Mouse (Mus musculus) intestine, postnatal 0 days (tissue): Measurements from ENCODE around the gene Rgs3. TPM values are rescaled to one million over a fixed set of nuclear protein-coding genes. Genes with fewer than 3 reads are reported as not detected.

Experiments used
- ATAC-seq: fragments of 200-750 bp; cut with Nextera tagmentation; 2 replicates; pipeline ENCODE4 v1.8.0; 2017; ENCODE audit warnings: mild to moderate bottlenecking, moderate TSS enrichment, moderate library complexity
- H3K27ac ChIP-seq: fragments of 300-500 bp; sonication (generic); 2 replicates; pipeline ENCODE4 v1.5.1; 2014; ENCODE audit warnings: mild to moderate bottlenecking, low read depth, low read length, moderate library complexity
- H3K27me3 ChIP-seq: fragments of 300-500 bp; sonication (generic); replicated peaks from 2 replicates; pipeline ENCODE4 v1.6.1; 2014; ENCODE audit warnings: low read length, mixed read lengths; ENCODE audit not compliant: control insufficient read depth, insufficient read depth
- H3K36me3 ChIP-seq: fragments of 300-500 bp; sonication (generic); 2 replicates; pipeline ENCODE4 v1.6.1; 2014; ENCODE audit warnings: mild to moderate bottlenecking, moderate library complexity; ENCODE audit not compliant: control insufficient read depth, insufficient read depth
- H3K4me1 ChIP-seq: fragments of 300-500 bp; sonication (generic); replicated peaks from 2 replicates; pipeline ENCODE4 v1.6.1; 2014; ENCODE audit warnings: antibody characterized with exemption, low read length, mixed read lengths; ENCODE audit not compliant: control insufficient read depth, insufficient read depth
- H3K4me2 ChIP-seq: fragments of 300-500 bp; sonication (generic); replicated peaks from 2 replicates; pipeline ENCODE4 v1.6.1; 2014; ENCODE audit warnings: low read depth, mild to moderate bottlenecking, moderate library complexity
- H3K4me3 ChIP-seq: fragments of 300-500 bp; sonication (generic); 2 replicates; pipeline ENCODE4 v1.5.1; 2014; ENCODE audit warnings: low read depth, low read length
- H3K9ac ChIP-seq: fragments of 300-500 bp; sonication (generic); 2 replicates; pipeline ENCODE4 v1.6.1; 2014; ENCODE audit warnings: mild to moderate bottlenecking, low read depth, low read length
- H3K9me3 ChIP-seq: fragments of 300-500 bp; sonication (generic); 2 replicates; pipeline ENCODE4 v1.6.1; 2016; ENCODE audit warnings: mixed run types; ENCODE audit not compliant: control insufficient read depth
- CTCF ChIP-seq: sonication (generic); IDR thresholded peaks from 2 replicates; pipeline ENCODE4 v1.5.1; 2016; ENCODE audit warnings: low read depth, mild to moderate bottlenecking, control low read depth, antibody characterized with exemption, moderate library complexity
- WGBS: fragments of 180-500 bp; shearing (Covaris S2); extraction: QIAGEN DNeasy Blood & Tissue Kit; methylation state at CpG from one replicate; pipeline ENCODE4 v1.1.7; 2014; 5-methylcytosine and 5-hydroxymethylcytosine counted together
- polyA plus RNA-seq: library from polyadenylated mRNA; unstranded; fragments of >200 nt; fragmentation: Nextera tagmentation; extraction: Ambion mirVana; gene quantifications from 2 replicates; pipeline ENCODE4 v1.2.1, GENCODE M21; 2015

The Rgs3 gene
- polyA plus RNA-seq, 1 experiment from 2014 or later = 30.1 TPM

DNA sequence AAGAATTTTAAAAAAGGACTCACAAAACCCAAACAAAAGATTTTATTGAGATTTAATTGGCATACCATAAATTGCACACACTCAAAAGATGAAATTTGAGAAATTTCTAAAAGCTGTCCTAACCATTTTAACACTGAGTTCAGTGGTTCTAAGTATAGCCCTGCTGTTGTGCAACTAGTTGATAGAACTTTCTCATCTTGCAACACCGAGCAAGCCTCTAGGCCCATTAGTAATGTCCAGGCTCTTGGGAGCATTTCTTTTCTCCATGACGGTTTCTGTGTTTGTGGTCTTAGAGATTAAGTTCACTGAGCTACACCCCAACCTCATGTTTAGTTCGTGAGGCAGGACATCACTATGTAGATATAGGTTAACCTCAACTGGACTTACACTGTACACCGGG is 169.5 kb downstream of the Rgs3 start:
- Histone ChIP-seq H3K9ac (no peak overlapping the region), H3K36me3 (no peaks in the 10 kb centered on the region), H3K27me3 (no peaks in the 10 kb centered on the region), H3K4me2 (no peak overlapping the region), H3K4me3 (no peak overlapping the region), H3K9me3 (no peaks in the 10 kb centered on the region), H3K27ac (no peak overlapping the region), H3K4me1 (no peaks in the 10 kb centered on the region)
- ATAC-seq = no peak
- 77% methylated on average over 4 of the region's 4 CpGs for WGBS
- TF ChIP-seq CTCF = no peak

DNA sequence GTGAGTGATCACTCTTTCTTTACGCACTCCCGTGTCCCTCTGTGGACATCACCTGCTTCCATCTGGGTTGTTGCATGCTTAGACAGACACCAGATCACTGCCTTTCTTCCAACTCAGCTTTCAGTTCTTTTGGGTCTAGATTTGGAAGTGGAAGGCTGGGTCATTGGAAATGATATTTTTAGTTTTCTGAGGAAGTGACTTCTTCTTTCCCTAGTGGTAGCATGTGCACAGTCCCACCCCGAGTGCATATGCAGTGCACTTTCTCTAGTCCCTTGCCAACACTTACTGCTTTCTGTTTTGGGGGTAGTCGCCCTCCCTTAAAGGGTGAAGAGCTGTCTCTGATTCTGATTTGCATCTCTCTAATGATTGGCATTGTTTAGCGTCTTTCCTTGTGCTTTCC is 170.3 kb downstream of the Rgs3 start:
- Histone ChIP-seq H3K36me3 (no peaks in the 10 kb centered on the region), H3K4me2 (no peak overlapping the region), H3K27me3 (no peaks in the 10 kb centered on the region), H3K4me3 (no peak overlapping the region), H3K27ac (no peak overlapping the region), H3K9me3 (no peaks in the 10 kb centered on the region), H3K9ac (no peak overlapping the region), H3K4me1 (no peaks in the 10 kb centered on the region)
- 74% methylated on average over 5 of the region's 5 CpGs for WGBS
- TF ChIP-seq CTCF = no peak
- ATAC-seq = no peak

DNA sequence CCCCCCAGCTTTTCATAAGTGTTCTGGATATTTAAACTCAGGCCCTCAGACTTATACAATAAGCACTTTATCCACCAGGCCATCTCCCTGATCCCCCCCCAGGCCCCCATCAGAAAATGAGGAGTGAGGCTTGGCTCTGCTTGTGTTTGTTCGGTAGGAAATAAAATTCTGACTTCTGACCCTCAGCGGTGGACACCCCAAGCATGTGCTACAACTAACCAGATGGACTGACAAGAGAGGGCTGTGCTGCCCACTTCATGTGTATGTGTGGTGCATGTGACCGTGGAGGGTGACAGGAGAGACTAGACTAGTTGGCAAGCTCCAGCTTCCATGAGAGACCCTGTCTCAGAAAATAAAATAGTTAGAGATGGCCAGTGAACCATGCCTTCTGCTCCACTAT is 171.2 kb downstream of the Rgs3 start:
- H3K9ac ChIP-seq = no peak overlapping the region
- H3K9me3 ChIP-seq = no peaks in the 10 kb centered on the region
- no peak overlapping the region for H3K27ac ChIP-seq
- no peak for ATAC-seq
- H3K4me3 ChIP-seq = no peak overlapping the region
- no peaks in the 10 kb centered on the region for H3K36me3 ChIP-seq
- H3K27me3 ChIP-seq = no peaks in the 10 kb centered on the region
- no peaks in the 10 kb centered on the region for H3K4me1 ChIP-seq
- no peak for TF ChIP-seq CTCF
- H3K4me2 ChIP-seq = no peak overlapping the region
- WGBS = 82% methylated on average over 3 of the region's 3 CpGs

DNA sequence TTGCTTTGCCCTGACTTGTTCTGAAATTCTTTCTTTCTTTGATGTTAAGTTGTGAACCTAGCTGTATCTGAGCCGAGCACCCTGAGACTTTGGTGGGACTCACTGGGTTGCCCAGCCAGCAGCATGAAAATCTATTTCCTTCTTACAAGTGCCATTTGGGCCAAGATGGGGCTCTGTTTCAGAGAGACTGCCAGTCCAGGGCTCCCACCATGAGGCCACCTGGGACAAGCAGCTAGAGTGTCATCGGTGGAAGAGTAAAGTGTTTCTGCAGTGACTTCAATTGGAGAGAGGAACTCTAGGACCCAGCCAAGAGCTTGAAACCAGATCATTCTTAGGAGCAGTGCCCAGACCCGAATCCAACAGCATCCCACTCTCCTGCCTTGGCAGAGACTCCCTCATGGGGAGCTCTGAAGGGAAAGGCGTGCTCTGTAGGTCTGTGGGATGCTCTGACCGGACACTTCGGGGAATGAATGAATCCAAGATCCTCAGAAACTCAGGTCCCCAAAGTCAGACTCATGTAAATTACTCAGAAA is 171.9 kb downstream of the Rgs3 start:
- H3K36me3 ChIP-seq = no peaks in the 10 kb centered on the region
- TF ChIP-seq CTCF = no peak
- no peak overlapping the region for H3K9ac ChIP-seq
- no peaks in the 10 kb centered on the region for H3K27me3 ChIP-seq
- ATAC-seq = no peak
- H3K9me3 ChIP-seq = no peaks in the 10 kb centered on the region
- WGBS = 77% methylated on average over 6 of the region's 6 CpGs
- H3K4me2 ChIP-seq = no peak overlapping the region
- H3K4me1 ChIP-seq = no peaks in the 10 kb centered on the region
- no peak overlapping the region for H3K27ac ChIP-seq
- H3K4me3 ChIP-seq = no peak overlapping the region

DNA sequence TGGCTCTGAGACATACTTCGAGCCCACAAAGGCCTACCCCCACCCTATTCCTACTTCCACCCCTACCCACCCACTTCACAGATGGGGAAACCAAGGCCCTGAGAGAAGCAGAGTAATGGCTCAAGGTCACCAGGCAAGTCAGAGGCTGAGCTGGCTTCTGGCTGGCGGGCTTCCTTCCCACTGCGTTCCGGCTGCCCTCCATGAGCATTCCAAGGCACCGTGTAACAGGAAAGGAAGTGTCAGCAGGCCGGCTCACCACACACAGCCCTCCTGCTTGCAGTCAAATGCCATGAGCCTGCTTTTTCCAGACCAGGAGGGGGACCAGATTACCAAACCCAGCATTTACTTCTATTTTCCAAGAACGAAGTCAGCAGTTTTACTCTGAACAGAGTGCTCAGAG is 172.4 kb downstream of the Rgs3 start:
- Histone ChIP-seq H3K4me1 (no peaks in the 10 kb centered on the region), H3K4me3 (no peak overlapping the region), H3K9me3 (no peaks in the 10 kb centered on the region), H3K4me2 (no peak overlapping the region), H3K36me3 (no peaks in the 10 kb centered on the region), H3K27ac (peak overlapping the region; percentile 42), H3K27me3 (no peaks in the 10 kb centered on the region), H3K9ac (no peak overlapping the region)
- ATAC-seq = no peak
- 64% methylated on average over 7 of the region's 7 CpGs for WGBS
- TF ChIP-seq CTCF = no peak

DNA sequence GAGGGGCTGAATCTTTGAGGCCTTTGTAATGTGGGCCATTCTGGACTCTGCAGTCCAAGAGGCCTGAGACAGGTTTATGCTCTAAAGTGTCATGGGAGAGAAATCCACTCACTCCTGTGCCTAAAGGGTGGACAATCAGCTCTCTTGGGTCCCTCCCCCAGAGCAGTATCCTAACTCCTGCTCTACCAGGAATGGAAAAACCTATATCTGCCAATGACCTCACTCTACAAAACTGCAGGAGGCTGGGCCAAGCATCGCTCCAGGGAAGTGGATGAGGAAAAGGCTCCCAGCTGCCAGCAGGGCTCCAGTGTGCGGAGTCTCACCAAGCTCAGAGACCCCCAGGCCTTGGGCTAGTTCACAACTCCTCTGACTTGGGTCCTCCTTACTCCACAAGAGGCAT is 173.2 kb downstream of the Rgs3 start:
- ATAC-seq = peak; percentile 52; the same call in 1 of the 2 replicates
- H3K4me1 ChIP-seq = no peaks in the 10 kb centered on the region
- no peaks in the 10 kb centered on the region for H3K27me3 ChIP-seq
- no peak overlapping the region for H3K9ac ChIP-seq
- H3K36me3 ChIP-seq = no peaks in the 10 kb centered on the region
- WGBS = 47% methylated on average over 2 of the region's 2 CpGs
- 0 out of 2 replicates have a peak overlapping the region, but pooled peaks have one; percentile 15 for H3K27ac ChIP-seq
- H3K9me3 ChIP-seq = no peaks in the 10 kb centered on the region
- no peak overlapping the region for H3K4me3 ChIP-seq
- 0 out of 2 replicates have a peak, but pooled peaks have one; percentile 21 for TF ChIP-seq CTCF
- H3K4me2 ChIP-seq = no peak overlapping the region

DNA sequence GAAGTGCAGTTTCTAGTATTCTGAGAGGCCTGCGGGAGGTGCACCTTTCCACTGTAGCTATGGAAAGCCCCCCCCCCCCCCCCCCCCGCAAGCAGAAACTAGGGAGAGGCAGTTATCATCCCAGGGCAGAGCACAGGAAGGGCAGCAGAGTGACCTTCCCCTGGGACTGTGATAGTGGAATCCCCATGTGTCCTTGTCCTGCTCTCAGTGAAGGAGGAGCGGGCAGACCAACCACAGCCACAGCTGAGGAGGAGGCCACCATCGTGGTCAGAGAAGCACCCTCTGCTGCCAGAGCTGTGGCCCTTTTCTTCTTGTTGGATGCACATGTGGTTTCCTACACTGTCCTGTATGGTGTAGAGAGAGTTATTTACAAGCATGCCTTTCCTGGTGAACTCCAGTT is 174.3 kb downstream of the Rgs3 start:
- H3K27me3 ChIP-seq = no peaks in the 10 kb centered on the region
- H3K4me2 ChIP-seq = no peak overlapping the region
- no peak overlapping the region for H3K27ac ChIP-seq
- 71% methylated on average over 3 of the region's 4 CpGs for WGBS
- no peak overlapping the region for H3K4me3 ChIP-seq
- H3K9ac ChIP-seq = no peak overlapping the region
- H3K9me3 ChIP-seq = no peaks in the 10 kb centered on the region
- ATAC-seq = no peak
- H3K36me3 ChIP-seq = no peaks in the 10 kb centered on the region
- no peak for TF ChIP-seq CTCF
- H3K4me1 ChIP-seq = no peaks in the 10 kb centered on the region
